Mouse (Mus musculus): ENCODE measurements around the gene Slain1.

- no peak for TF ChIP-seq CTCF (IDR thresholded peaks at IDR 0.05; ENCODE audit: low read depth, low read length)
- no peak for TF ChIP-seq POLR2A (IDR thresholded peaks at IDR 0.05; ENCODE audit: insufficient read depth, low read length)
Observed at GRCm38 (mm10) chr14:103608063-103608462, 42.0 kb upstream of the Slain1 start.
